Mouse (Mus musculus) spleen, adult 2 months (tissue): ENCODE results near the gene Ywhag.

Source experiments
- CTCF ChIP-seq: fragments of 200-500 bp; IDR thresholded peaks from 2 replicates; pipeline ENCODE4 v1.5.1; 2011; ENCODE audit warnings: mild to moderate bottlenecking, inconsistent platforms; ENCODE audit not compliant: insufficient read depth, insufficient read length, insufficient replicate concordance; ENCODE audit errors: extremely low read depth
- POLR2A ChIP-seq: fragments of 200-500 bp; IDR thresholded peaks from 2 replicates; pipeline ENCODE4 v1.6.1; 2011; ENCODE audit warnings: low read depth, low read length, inconsistent platforms

DNA sequence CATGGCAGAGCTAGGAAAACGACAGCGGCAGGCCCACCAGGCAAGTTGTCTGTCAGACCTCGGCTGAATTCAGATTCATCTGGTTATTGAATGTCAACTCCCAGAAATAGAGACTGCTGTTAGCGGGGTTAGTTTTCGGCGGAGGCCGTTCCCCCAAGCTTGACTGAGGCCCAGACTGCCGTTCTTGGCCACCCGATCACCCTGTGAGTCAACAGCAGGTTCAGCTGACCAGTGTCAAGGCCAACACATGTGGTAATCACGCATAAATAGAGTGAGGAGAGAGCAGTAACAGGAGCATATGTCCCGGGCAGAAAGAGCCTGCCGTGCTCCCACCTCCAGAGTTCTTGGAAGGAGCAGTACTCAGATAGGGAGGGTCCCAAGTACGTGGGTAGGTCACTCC, 27.2 kb downstream of the Ywhag start:
- TF ChIP-seq POLR2A (no peak), CTCF (no peak)
